Mouse (Mus musculus): Measurements from ENCODE around the gene Pex19.

The Pex19 gene

DNA sequence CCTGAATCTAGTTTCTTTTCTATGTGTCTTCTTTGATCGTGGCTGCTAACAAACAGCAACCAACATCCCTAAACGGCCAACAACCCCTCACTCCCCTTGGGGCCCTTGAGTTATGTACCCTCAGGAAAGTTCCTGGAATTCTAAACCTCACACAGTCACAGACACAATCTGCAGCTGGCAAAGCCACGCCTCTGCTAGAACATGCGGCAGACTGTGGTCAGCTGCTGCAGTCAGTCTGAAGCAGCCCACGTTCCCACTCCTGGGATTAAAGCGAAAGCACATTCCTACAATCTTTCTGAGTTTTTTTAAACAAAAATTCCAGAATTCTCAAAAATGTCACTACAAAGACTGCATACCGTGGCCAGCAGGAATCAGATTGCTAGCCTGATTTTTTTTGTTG, 7.0 kb downstream of the Pex19 start:
- DNase-seq (ENCODE audit: low spot score): no peak

DNA sequence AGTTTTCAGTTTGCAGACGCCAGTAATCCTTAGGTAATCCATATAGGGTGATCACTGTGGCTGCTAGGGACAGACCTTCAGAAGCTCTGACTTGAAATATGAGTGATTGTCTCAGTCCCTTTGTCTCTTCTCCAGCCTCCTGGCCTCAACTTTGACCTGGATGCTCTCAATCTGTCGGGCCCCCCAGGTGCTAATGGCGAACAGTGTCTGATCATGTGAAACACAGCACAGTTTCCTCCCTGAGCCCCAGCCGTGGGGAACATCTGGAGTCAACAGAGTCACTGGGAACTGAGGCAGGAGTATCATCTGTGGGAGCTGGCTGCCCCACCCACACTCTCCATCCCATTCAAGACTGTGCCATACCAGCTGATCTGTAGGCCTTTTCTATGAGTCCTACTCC, 7.5 kb downstream of the Pex19 start:
- no peak for DNase-seq (ENCODE audit: low spot score)

DNA sequence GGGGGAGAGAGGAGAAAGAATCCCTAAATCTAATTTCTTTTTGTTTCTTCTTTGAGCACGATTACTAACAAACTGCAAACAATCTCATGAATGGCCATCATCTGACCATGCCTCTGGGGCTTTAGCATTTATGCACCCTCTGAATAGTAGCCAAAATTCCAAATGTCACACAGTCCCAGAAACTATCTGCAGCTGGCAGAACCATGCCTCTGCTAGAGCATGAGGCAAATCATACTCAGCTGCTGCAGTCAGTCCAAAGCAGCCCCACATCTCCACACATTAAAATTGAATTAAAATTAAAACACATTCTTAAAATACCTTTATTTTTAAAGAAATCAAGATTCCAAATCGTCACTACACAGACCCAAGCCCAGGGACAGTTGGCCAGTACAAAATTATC, 13.6 kb downstream of the Pex19 start:
- DNase-seq (ENCODE audit: low spot score): no peak

DNA sequence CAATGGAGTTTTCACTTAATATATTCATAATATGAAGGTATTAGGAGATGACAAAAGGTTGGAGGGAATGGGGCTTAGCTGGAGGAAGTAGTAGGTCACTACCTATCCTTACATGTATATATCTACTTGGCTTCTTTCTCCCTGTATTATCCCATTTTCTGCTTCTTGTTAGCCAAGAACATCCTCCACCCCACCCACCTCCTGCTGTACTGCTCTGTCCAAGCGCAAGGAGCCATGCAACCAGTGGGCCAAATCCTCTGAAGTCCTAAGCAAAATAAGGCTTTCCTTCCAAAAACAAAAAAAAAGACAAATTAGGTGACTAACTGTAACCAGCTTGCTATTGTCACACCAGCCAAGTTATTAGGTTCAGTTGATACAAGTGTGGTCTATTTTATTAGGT, 14.3 kb downstream of the Pex19 start:
- DNase-seq (ENCODE audit: low spot score): no peak

DNA sequence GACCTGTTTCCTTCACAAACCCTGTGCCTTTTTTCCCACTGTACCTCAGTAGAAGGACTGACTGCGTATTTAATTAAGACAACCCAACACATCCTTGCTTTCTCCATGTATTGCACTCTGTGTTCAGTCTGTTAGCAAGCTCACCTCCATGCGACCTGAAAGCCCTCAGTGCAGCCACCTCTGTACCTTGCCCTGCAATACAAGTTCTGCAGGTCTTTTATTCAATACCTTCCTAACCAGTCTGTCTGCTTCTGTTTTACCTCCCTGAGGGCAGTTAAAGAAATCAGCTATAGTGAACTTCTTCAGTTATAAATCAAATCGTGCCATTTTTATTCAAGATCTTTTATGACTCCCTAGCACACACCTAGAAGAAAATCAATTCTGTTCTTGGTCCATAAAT, 15.0 kb downstream of the Pex19 start:
- DNase-seq (ENCODE audit: low spot score): no peak

DNA sequence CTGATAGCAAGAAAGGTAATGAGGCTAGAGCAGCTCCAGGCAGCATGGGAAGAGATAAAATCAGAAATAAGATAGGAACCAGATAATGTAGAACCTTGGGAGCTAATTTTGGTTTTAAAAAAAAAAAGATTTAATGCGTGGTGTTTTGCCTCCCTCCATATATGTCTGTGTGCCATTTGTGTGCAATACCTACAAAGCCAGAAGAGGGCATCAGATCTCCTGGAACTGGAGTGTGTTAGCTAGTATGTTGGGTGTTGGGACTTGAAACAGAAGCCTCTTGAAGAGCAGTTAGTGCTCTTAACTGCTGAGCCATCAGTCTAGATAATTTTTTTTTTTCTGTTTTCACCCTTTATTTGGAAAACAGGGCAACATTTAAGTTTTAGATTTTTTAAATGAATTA, 17.0 kb downstream of the Pex19 start:
- peak; percentile 79 for DNase-seq (ENCODE audit: low spot score)

DNA sequence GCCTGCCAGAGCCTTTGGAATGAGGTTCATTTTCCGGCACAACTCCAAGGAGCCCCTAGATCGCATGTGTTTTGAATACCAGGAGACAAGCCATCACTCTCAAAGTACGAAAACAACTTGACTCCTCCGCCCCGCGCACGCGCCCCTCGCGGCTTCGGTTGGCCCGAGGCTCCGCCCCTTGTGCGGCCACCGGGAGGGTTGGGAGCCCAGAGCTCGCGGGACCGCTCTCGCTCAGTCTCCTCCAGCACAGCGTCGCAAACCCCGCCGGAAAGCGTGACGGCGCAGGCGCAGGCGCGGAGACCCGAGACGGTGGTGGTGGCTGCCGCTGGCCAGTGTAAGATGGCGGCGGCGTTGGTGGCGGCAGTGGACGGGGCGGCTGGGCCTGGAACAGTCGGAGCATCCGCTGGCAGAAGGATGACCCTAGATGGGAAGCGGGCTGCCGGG, 21.3 kb downstream of the Pex19 start, which contains the start of gene Dcaf8:
Gene Dcaf8 (plus strand): TSS at position 250 of the 444 bp plus-strand sequence.
- peak; percentile 96 for DNase-seq (ENCODE audit: low spot score)

DNA sequence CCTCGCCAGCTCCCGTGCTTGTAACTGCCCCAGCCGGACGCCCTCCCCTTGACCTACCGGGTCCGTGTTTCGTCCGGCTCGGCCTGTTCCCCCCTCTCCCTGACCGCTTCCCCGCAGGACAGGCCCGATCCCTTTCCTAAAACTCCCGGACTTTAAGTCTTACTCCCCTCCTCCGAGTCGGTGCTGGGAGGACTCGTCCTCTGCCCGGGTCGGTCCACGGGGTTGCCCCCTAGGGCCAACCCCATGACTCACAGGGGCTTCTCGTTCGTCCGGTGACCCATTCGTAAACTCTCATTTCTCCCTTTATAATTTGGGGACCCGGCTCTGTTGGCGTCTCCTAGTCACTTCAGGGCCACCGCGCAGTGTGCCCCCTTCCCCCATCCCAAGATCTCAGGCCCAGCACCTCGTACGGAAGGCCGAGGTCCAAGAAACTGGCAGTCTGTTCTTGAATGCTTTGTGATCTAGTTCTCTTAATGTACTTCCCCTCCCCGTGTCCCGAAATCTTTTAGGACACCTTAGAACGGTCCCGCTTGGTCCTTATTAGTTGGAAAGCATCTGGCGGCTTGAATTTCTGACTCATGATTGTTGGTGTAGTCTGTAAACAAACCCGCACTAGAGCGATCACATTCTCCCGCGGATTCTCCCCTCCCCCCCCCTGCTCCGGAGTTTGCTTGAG, 21.9 kb downstream of the Pex19 start:
- peak; percentile 38 for DNase-seq (ENCODE audit: low spot score)

DNA sequence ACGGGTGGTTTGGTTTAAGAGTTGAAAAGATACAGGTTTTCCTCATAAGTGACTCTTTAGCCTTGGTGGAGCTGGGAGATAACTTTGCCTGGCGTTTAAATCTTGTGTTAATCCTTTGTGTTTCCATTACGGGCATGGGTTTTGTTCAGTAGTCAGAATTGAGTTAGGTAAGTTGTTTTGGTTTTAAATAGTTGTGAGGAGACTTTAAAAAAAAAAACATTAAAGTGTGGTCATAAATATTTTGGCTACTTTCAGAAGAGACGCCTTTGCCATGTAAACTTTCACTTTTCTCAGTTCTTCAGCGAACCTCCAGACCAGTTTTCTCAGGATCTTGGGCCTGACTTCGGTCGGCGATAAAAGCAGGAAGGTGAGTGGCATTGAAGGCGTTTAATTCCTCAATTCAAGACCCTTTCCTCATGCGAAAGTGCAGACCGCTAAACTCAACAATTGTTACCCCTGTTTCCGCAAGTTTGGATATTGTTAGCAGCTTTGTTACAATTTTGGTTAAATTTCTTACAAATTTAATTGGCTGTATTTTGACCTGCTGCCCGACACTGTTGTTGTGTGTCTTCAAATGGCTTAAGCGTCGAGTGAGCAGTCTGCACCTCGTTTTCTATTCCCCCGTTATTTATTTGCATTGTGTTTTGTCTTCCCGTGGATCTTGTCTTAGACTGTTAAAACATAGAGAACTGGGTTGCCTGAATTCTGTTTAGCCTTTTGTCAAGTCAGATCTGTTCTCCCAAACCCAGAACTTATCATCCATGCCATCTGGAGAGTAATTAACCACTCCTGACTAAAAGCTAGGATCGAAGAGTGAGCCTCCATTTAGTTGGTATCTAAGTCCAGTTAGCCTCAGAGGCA, 22.6 kb downstream of the Pex19 start:
- DNase-seq (ENCODE audit: low spot score): no peak

DNA sequence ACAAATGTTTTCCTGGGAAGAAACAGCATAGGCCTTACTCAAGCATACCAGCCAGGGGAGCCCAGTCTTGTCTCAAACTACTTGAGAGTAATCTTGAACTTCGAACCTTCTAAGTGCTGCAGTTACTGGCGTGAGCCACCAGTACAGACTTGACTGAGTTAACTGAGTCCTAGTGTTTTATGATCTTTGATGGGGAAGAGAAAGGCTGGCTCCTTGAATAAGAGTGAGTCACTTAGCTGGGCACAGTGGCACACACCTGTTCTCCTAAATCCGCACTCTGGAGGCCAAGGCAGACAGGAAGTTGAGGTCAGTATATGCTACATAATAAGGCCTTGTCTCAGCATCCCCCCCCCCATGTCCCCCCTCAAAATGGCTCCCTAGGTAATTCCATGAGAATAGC, 28.0 kb downstream of the Pex19 start:
- DNase-seq (ENCODE audit: low spot score): no peak

DNA sequence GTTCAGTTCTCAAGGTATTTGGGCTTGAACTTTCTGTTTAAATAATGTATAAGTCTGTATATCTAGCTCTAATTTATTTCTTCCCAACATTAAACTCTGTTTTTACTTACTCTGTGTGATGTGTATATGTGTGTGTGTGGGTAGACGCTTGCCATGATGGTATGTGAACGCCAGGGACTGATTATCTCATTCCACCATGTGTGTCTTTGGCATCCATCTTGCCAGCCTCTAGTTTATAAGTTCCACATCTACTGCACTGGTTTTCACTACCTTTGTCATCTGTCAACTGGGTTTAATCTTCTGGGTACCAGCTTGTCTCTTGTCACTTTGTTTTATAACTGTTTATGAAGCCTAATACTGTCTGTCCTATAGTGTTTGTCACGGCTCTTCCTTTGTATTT, 29.0 kb downstream of the Pex19 start:
- no peak for DNase-seq (ENCODE audit: low spot score)

DNA sequence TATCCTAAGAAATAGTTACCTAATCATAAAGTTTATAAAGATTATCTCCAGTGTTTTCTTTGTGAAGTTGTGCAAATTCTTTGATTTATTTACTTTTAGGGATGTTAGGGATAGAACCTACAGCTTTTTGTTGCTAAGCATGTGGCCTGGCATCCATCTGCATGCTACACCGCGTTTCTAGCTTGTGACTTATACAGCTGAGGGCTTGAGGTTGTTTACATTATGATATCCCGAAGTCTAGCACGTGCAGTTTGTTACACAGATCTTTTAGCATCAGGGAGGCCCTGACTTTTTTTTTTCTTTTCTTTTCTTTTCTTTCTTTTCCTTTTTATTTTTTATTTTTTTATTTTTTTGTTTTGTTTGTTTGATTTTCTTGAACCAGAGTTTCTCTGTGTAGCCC, 33.4 kb downstream of the Pex19 start:
- no peak for DNase-seq (ENCODE audit: low spot score)

DNA sequence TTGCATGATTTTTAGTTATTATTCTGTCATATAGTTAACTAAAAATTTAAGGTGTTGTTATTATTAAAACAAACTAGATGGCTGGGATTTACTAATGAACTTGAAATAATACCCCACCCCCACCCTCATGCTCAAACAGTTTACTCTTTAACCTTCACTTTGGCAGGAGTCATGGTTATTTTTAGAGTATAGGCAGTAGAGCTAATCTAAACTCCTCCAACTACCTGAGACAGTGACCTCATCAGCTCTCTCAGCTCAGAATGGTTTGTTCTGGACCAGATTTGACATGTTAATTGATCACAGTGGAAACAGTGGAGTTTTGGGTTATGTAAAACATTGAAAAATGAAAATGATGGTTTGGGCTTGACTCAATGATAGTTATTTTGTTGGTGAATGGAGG, 34.0 kb downstream of the Pex19 start:
- DNase-seq (ENCODE audit: low spot score): no peak

DNA sequence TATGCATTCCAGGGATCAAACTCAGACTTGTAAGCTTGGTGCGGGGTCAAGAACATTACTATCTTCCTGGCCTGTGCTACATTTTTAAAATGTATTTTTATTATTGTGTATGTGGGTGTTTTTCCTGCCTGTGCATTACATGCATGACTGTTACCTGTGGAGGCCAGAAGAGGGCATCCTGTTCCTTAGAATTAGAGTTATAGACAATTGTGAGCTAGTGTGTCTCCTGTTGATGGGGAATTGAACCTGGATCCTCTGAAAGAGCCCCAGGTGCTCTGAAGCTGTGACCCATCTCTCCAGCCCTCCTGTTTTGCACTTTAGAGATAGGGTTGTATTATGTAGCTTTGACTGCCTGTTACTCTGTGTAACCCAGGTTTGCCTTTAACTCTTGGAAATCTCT, 35.5 kb downstream of the Pex19 start:
- DNase-seq (ENCODE audit: low spot score): peak; percentile 43

DNA sequence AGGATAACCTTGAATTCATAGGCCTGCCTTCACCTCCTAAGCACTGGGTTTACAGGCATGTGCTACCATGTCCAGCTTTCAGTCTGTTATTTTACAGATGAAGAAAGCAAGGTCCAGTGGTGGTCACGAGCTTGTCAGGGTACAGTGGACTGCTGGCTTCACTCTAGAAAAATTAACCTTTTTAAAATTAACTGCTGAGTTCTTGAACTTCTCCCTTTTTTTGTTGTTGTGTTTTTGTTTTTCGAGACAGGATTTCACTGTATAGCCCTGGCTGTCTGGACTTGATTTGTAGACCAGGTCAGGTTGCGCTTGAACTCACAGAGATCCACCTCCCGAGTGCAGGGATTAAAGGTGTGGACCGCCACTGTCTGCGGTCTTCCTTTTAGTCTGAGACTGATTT, 36.4 kb downstream of the Pex19 start:
- DNase-seq (ENCODE audit: low spot score): no peak

DNA sequence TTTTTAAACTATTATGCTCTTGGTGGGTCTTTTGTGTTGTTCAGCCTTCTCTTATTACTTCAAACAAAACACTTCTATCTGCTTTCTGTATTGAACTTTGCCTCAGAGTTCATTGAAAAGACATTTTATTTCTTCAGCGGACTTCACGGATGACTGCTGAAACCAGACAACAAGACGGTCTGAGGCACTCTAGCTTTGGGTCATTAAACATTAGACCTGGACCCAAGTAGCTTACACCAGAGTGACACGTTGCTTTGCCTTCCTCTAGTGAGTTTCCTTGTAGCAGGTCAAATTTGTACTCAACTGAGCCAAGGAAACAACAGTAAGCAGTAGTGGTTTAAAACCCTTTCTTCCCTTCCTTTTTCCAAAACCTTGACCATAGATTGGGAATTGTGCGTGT, 41.4 kb downstream of the Pex19 start:
- DNase-seq (ENCODE audit: low spot score): no peak

DNA sequence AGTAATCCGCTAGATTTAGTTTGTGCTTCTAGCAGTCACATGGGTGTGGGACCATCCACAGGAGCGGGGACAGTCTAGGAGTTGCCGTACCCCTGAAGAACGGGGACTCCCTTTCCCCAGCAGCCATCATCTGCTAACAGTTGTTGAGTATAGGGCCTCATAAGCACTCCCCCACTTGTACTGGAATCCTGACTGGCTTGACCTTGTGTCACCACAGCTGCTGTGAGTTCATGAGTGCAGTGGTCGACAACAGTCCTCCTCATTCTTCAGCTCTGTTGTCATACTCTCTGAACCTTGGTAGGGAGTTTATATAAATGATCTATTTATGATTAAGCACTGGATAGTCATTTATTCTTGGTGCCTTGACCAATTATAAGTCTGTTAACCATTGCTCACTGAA, 43.3 kb downstream of the Pex19 start:
- DNase-seq (ENCODE audit: low spot score): no peak

DNA sequence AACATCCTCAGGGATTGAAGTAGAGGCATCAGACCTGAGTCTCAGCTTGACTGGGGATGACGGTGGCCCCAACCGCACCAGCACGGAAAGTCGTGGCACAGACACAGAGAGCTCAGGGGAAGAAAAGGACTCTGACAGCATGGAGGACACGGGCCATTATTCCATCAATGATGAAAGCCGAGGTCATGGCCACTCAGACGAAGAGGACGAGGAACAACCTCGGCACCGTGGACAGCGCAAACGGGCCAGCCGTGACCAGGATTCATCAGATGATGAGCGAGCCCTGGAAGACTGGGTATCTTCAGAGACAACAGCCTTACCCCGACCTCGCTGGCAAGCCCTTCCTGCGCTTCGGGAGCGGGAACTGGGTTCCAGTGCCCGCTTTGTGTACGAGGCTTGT, 45.8 kb downstream of the Pex19 start:
- DNase-seq (ENCODE audit: low spot score): no peak

DNA sequence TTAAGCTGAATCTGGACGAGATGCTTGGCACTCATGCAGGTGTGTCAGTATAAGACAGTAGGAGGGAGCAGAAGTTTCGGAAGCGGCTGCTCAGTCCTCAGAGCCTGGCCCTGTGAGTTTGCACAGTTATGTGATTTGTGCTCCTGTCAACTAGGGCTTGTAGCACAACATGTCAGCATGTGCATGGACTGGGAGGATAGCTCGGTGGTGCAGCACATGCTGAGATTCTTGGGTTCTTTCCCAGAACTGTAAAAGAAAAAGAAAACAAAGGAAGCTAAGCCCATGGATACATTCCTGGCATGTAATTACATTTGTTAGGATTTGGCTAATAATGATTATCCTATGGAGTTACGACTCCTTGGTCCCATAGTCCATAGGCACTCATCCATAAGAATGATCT, 46.6 kb downstream of the Pex19 start:
- DNase-seq (ENCODE audit: low spot score): no peak

DNA sequence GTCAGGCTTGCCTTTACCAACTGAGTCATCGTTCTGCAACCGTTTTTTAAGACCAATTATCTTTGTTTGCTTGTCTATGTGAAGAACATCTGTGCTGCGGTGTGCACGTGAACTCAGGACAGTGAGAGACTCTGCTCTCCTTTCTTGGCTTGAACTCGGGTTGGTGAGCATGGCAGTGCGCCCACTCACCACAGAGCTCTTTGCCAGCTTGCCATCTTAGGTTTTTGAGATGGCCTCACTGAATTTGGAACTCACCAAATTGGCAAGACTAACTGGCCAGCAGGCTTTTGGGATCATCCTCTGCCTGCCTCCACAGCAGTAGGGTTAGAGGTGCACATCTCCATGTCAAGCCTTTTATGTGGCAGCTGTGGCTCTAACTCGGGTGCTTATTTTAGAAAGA, 51.2 kb downstream of the Pex19 start:
- no peak for DNase-seq (ENCODE audit: low spot score)

DNA sequence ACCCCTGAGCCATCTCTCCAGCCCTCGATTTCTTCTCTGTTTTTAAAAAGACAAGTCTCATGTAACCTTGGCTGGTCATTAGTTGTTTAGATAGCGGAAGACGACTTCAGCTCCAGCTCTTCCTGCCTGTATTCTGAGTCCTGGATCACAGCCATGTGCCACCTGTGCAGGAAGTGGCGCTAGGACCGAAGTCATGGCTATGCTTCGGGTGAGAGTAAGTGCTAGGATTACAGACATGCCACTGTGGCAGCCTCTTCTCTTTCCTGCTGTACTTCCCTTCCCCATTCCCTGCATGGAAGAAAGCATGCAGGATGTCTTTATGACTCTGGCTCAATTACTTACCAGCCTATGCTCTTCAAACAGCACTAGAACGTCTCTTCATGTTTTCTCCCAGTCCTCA, 52.5 kb downstream of the Pex19 start:
- DNase-seq (ENCODE audit: low spot score): no peak

DNA sequence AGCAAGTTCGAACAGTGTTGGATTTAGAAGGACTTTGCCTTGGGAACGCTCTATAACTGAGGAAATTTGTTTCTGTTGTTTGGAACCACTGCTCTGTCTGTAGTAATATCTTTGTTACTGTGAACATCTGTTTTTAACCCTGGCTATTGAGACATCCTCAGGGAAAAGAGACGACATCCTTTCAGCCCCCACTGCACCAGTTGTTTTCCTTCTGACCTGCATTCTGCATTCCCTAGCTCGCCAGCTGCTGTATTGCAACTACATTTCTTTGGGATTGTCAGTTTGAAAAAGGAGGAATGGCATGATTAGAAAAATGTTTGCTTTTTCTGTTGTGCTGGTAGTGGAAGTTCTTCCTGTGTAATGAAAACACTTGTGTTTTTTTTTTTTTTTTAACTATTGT, 54.3 kb downstream of the Pex19 start:
- no peak for DNase-seq (ENCODE audit: low spot score)

DNA sequence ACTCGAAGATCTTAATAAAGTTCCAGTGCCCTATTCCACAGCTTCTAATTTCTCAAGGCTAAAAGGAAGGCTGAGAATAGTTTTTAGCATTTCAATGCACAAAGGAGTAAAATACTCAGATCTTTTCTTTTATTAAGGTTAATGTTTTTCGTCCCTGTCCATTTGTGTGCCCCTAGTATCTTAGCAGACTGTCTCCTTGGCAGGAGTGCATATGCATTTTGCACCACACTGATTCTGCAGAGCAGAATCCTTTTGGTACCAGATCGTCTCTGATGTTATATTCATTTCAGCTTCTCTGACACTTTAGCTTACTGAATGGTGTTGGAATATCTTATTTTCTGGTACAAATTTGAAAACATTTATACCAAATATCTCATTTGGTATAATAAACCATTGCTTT, 55.2 kb downstream of the Pex19 start:
- no peak for DNase-seq (ENCODE audit: low spot score)

DNA sequence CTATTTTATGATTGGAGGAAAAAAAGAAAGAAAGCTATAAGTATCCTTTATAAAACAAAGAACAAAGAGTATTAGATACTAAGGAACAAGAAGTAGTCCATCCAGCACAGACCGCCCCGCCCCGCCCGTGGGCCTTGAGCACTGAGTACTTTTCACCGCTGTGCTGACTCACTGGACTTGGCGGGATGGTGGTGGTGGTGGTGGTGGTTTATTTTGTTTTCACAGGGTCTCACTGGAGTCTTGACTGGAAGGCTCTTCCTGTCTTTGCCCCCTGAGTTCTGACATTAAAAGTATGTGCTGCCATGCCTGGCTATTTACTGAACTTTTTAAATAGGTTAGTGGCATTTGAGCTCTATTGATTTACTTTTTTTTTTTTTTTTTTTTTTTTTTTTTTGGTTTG, 56.5 kb downstream of the Pex19 start:
- no peak for DNase-seq (ENCODE audit: low spot score)
